Mouse (Mus musculus): Measurements from ENCODE around the gene Pot1a.
A peak's percentile ranks its signal among the peaks of the same experiment; 100 is the strongest.

The Pot1a gene

GRCm38 (mm10) chr6:25808806-25809495, at the start of gene Pot1a:
Gene Pot1a (minus strand): TSS chr6:25809246.
- DNase-seq (ENCODE audit: low spot score), result peak; percentile 95

GRCm38 (mm10) chr6:25836261-25836660, 27.2 kb upstream of the Pot1a start:
- DNase-seq (ENCODE audit: low spot score), result no peak

- DNase-seq (ENCODE audit: low spot score), result no peak
Measured at GRCm38 (mm10) chr6:25806021-25806420, 3.0 kb downstream of the Pot1a start.

- DNase-seq (ENCODE audit: low spot score), result no peak
Measured at GRCm38 (mm10) chr6:25802269-25802668, 6.8 kb downstream of the Pot1a start.

DNA sequence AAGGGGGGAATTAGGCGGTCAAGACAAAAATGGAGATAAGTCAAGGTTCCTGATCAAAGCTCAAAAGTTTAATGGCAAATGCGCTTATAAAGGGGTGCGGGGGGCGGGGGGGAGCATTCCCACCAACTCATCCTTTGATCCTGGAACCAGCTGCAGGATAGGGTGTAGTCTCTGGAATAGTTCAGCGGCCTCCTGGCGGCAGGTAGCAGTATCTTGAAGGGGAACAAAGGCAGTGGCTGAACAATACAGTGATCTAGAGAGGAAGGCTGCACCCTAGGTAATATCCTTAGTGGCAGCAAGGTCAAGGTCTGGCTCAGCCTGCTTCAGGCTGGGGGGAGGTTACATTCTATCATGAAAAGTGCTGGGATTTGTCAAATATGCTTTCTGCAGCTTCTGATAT, 7.8 kb downstream of the Pot1a start:
- DNase-seq (ENCODE audit: low spot score), result no peak

- no peak for DNase-seq (ENCODE audit: low spot score)
Measured at GRCm38 (mm10) chr6:25768238-25768637, 40.8 kb downstream of the Pot1a start.

- DNase-seq (ENCODE audit: low spot score), result no peak
Measured at GRCm38 (mm10) chr6:25767552-25767951, 41.5 kb downstream of the Pot1a start.

DNA sequence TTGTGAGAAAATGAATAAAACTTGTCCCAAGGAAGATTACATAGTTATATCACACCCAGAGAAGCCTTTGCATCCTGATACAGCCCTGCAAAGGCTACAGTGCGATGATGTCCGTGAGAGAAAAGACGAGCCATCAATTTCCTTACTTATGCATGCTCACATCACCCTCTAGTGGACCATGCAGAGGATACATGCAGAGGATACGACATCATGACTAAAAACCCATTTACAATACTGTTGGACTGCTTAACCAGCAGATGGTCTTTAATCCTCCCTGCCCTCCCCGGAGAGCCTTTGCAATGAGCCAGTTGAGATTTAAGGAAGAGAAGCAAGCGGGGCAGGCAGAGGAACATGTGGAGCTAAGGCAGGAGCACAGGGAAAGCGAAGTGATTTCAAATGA, 42.0 kb downstream of the Pot1a start:
- DNase-seq (ENCODE audit: low spot score), result no peak

GRCm38 (mm10) chr6:25766283-25766682, 42.8 kb downstream of the Pot1a start:
- no peak for DNase-seq (ENCODE audit: low spot score)

- DNase-seq (ENCODE audit: low spot score), result no peak
Measured at GRCm38 (mm10) chr6:25752651-25753050, 56.4 kb downstream of the Pot1a start.

DNA sequence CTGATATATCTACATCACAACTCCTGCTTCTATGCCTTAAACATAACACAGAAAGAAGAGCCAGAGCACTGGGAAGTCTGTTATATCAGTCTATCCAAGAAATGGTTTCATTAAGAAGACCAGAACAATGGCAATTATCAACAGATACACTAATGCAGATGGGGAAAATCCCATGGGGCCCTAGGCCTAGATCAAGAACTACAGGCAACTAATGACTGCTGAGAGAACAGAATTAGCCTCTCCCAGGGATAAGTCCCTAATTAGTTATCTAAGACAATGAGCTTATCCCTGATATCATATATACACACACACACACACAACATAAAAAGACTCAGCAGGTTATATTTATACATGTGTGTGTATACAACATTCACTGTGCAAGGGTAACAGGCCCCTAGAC, 72.5 kb downstream of the Pot1a start:
- no peak for DNase-seq (ENCODE audit: low spot score)

DNA sequence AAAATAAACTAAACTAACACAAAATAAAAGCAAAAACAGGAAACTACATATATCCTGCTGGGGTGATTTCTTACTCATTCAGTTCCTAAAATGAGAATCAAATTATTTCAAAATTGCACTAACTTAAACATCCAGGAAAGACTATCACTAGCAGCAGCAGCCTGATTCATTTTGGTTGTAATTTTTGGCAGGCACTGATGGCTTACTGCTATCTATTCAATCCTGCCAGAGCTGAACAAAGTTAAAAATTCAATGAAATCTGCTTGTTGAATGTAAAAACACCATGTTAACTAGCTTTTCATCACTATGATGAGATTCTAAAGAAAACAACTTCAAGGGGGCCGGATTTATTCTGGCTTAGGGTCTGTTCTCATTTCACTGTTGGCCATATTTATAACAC, 82.5 kb downstream of the Pot1a start:
- DNase-seq (ENCODE audit: low spot score), result no peak

- no peak for DNase-seq (ENCODE audit: low spot score)
Measured at GRCm38 (mm10) chr6:25710601-25711000, 98.4 kb downstream of the Pot1a start.

GRCm38 (mm10) chr6:25709250-25709895, 99.7 kb downstream of the Pot1a start:
- peak; percentile 7 for DNase-seq (ENCODE audit: low spot score)

GRCm38 (mm10) chr6:25699956-25700355, 109.1 kb downstream of the Pot1a start:
- DNase-seq (ENCODE audit: low spot score), result no peak

All from urinary bladder, postnatal 25 days (tissue).